ENCODE assay signal across 11 mouse cellular contexts in the genomic region with DNA sequence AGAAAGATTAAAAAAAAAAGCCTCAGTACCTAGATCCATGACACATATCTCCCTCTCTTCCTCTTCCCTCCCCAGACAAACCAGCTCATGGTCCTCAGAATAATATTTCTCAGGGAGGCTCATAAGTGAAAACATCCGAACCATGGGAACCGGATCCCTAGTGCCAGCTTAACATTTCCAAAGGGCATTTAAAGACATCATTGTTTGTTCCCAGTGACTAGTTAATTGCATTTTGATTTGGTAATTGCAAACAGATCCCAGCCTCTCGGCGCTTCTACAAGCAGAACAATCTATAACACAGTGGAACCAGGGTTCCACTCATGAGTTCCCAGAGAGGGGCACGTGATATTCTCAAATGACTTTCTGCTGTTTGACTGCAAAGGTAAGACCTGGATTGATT.
"Had no signal": no experiment of that assay in that cellular context is flagged by ENCODE, and none has a peak within 500 bp of the region (broad histone marks: within the 10 kb centered on the region; RNA-seq: fewer than 3 reads in every experiment).

No protein-coding gene starts in this region.

- H3K36me3 ChIP-seq: limb, embryonic 13.5 days; midbrain, embryonic 13.5 days had no signal

- H3K4me3 ChIP-seq: limb, embryonic 13.5 days; midbrain, embryonic 13.5 days had no signal

- H3K9me3 ChIP-seq: limb, embryonic 13.5 days; midbrain, embryonic 13.5 days had no signal

- H3K27ac ChIP-seq: limb, embryonic 13.5 days; liver, embryonic 14.5 days; midbrain, embryonic 13.5 days had no signal

- DNase-seq: kidney, adult 9 months; kidney, postnatal 14 days; lung, adult 18-20 months; lung, postnatal 36 days; right cerebral cortex, adult 18-20 months; right cerebral cortex, postnatal 25 days; thymus, adult 18-20 months; thymus, postnatal 14 days had no signal

- H3K4me1 ChIP-seq: midbrain, embryonic 13.5 days had no signal

- H3K27me3 ChIP-seq: limb, embryonic 13.5 days; midbrain, embryonic 13.5 days had no signal
